Mouse (Mus musculus) layer of hippocampus, adult 9-10 months (tissue): ENCODE results near the gene C1rl.
"Not testable (repeated sequence)": the region's sequence is repeated elsewhere in the genome, so short reads cannot be mapped to it uniquely, and the experiment has no call there.

Experiments used
- DNase-seq: peaks from one replicate; pipeline ENCODE4 v3.0.0; 2022; ENCODE audit warnings: low spot score

The C1rl gene

GRCm38 (mm10) chr6:124492842-124493561, at the start of gene C1rl:
C1rl (plus strand) TSS chr6:124493113.
- peak; percentile 67 for DNase-seq

- no peak for DNase-seq
Measured at GRCm38 (mm10) chr6:124443338-124443737, 49.6 kb upstream of the C1rl start.

GRCm38 (mm10) chr6:124446024-124446423, 46.9 kb upstream of the C1rl start:
- DNase-seq = no peak

GRCm38 (mm10) chr6:124446459-124446858, 46.5 kb upstream of the C1rl start:
- no peak for DNase-seq

- no peak for DNase-seq
Measured at GRCm38 (mm10) chr6:124447356-124447755, 45.6 kb upstream of the C1rl start.

- DNase-seq = no peak
Measured at GRCm38 (mm10) chr6:124448186-124448852, 44.6 kb upstream of the C1rl start.

GRCm38 (mm10) chr6:124448959-124449667, 43.8 kb upstream of the C1rl start:
- DNase-seq = no peak

GRCm38 (mm10) chr6:124449668-124450383, 43.1 kb upstream of the C1rl start:
- no peak for DNase-seq

GRCm38 (mm10) chr6:124451995-124452394, 40.9 kb upstream of the C1rl start:
- DNase-seq = no peak

- DNase-seq = no peak
Measured at GRCm38 (mm10) chr6:124453756-124454155, 39.2 kb upstream of the C1rl start.

- no peak for DNase-seq
Measured at GRCm38 (mm10) chr6:124456243-124456642, 36.7 kb upstream of the C1rl start.

- DNase-seq = no peak
Measured at GRCm38 (mm10) chr6:124457827-124458226, 35.1 kb upstream of the C1rl start.

- no peak for DNase-seq
Measured at GRCm38 (mm10) chr6:124458505-124458904, 34.4 kb upstream of the C1rl start.

- no peak for DNase-seq
Measured at GRCm38 (mm10) chr6:124459388-124459787, 33.5 kb upstream of the C1rl start.

GRCm38 (mm10) chr6:124463881-124464291, 29.0 kb upstream of the C1rl start:
- no peak for DNase-seq

GRCm38 (mm10) chr6:124464305-124465271, 28.3 kb upstream of the C1rl start, which contains the start of gene Clstn3:
Clstn3 (minus strand) TSS chr6:124464794.
- DNase-seq = peak; percentile 80

GRCm38 (mm10) chr6:124465299-124465698, 27.6 kb upstream of the C1rl start:
- no peak for DNase-seq

- no peak for DNase-seq
Measured at GRCm38 (mm10) chr6:124465729-124466128, 27.2 kb upstream of the C1rl start.

GRCm38 (mm10) chr6:124471121-124471520, 21.8 kb upstream of the C1rl start:
- DNase-seq = no peak

GRCm38 (mm10) chr6:124471783-124472638, 20.9 kb upstream of the C1rl start:
- not testable (repeated sequence) for DNase-seq
